Mouse (Mus musculus) E14TG2a.4 (cell line): ENCODE measurements around the gene Tnip1.
A peak's percentile ranks its signal among the peaks of the same experiment; 100 is the strongest.

Experiments
- CTCF ChIP-seq: conservative IDR thresholded peaks from 2 replicates; pipeline ENCODE4 v1.5.1; 2014; ENCODE audit warnings: low read length
- NANOG ChIP-seq: IDR thresholded peaks from 2 replicates; pipeline ENCODE4 v1.6.1; 2014; ENCODE audit warnings: borderline replicate concordance, low read length, mixed read lengths

DNA sequence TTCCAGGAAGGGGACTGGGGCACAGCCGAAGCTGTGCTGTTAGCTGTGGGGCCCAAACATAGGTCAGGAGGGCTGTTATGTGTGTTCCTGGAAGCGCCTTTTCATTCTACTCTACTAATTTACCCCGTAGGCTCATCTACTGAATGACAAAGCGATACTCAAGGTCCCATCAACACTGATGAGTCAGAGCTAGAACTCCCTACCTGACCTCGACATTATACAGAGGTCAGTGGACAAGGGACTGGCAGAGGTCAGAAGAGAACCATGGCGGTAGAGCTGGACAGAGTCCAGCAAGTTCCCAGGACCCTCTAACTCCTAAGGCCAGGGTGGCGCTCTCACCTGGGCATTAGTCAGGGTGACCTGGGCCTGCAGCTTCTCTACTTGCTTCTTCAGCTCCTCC, 45.3 kb downstream of the Tnip1 start:
- no peak for TF ChIP-seq CTCF
- TF ChIP-seq NANOG, result peak; percentile 29; the same call in 1 of the 2 replicates
